Mouse (Mus musculus): ENCODE data around the gene Fmod. TPM values are rescaled to one million over a fixed set of nuclear protein-coding genes. Genes with fewer than 3 reads are reported as not detected.
A peak's percentile ranks its signal among the peaks of the same experiment; 100 is the strongest.

Gene Fmod
- total RNA-seq, 2 experiments from 2014 or later, result not detected

- no peak for ATAC-seq (replicated peaks; ENCODE audit: low FRiP score, poor library complexity, severe bottlenecking)
These were observed 36.6 kb downstream of the Fmod start for GRCm38 (mm10) chr1:134073658-134074057.

- ATAC-seq (replicated peaks; ENCODE audit: low FRiP score, poor library complexity, severe bottlenecking), result no peak
These were observed 37.1 kb downstream of the Fmod start for GRCm38 (mm10) chr1:134074184-134074583.

DNA sequence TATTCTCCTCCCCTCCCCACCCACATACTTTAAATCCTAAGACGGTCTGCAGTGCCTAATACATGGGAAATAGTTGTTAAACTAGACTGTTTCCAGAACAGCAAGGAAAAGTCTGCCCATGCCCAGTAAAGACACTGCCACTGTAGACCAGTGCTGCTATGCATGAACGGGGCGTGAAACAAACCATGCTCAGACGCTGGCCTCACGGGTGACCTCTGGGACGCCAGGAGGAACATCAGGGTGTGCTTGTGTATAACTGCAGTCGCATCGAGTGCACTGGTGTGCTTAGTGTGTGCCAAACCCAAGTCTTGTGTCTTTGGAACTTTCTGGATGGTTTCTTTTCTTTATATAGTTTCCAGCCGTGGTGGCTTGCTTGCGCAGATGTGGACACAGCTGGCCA is 37.6 kb downstream of the Fmod start:
- no peak for ATAC-seq (replicated peaks; ENCODE audit: low FRiP score, poor library complexity, severe bottlenecking)

- no peak for ATAC-seq (replicated peaks; ENCODE audit: low FRiP score, poor library complexity, severe bottlenecking)
These were observed 38.5 kb downstream of the Fmod start for GRCm38 (mm10) chr1:134075532-134075931.

GRCm38 (mm10) chr1:134076789-134077188 is 39.7 kb downstream of the Fmod start:
- no peak for ATAC-seq (replicated peaks; ENCODE audit: low FRiP score, poor library complexity, severe bottlenecking)

DNA sequence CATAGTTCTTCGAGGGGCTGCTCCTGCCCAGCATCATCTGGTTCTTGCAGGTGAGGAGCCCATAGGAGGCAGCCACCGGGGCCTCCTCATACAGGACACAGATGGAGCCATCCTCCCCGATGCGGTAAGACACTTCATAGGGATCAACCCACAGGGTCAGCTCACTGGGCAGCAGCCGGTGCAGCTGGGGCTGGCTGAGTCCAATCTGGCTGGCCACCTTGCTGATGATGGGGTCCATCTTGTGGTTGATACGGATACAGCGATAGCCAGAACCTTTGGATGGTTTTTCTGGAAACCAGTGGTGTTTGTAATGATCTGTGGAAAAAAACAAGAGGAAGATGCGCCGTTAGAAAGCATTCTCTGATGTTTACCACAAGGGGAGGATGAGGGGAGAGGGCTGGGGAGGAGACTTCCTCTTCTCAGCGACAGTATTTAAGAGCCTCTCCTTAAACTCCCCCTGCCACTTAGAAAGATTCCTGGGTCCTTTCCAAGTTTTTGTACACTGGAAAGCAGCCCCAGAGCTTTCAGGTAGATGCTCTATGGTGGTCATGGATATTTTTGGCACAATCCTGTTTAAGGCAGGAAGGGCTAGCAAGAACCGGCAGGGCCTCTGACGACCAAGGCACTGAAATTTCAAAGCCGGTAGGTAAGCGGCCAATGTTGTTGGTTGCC is 40.5 kb downstream of the Fmod start:
- peak; percentile 6; the same call in 1 of the 2 replicates for ATAC-seq (replicated peaks; ENCODE audit: low FRiP score, poor library complexity, severe bottlenecking)

DNA sequence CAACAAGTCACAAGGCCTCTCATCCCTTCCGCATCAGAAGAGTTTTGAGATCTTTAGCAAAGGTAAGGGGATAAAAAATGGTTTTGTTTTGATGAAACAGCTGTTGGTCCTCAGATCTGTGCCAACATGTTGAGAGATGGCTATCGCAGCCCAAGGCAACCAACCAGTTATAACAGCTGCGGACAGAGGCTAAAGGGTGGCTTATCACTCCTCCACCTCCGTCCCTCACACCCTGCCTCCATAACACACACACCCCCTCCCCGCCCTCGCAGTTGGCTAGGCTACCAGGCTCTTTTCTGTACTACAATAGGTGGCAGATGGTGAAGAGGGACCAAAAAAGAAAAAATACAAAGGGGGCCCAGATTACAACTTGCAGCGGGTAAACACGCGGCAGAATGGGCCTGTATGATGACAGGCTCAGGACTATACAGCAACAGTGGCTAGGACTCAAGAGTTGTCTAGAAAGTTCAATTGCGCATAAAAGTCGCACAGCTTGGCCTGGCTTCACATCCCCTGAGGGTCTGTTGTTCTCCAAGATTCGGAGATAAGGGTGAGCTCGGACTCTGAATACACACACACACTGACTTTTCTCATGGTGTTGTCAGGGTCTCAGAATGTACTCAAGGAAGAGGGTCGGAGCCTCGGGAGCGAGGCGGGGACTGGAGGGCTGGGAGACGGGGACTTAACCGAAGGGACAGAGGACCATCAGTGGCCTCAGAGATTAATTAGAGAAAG is 41.2 kb downstream of the Fmod start:
- peak; percentile 50 for ATAC-seq (replicated peaks; ENCODE audit: low FRiP score, poor library complexity, severe bottlenecking)

DNA sequence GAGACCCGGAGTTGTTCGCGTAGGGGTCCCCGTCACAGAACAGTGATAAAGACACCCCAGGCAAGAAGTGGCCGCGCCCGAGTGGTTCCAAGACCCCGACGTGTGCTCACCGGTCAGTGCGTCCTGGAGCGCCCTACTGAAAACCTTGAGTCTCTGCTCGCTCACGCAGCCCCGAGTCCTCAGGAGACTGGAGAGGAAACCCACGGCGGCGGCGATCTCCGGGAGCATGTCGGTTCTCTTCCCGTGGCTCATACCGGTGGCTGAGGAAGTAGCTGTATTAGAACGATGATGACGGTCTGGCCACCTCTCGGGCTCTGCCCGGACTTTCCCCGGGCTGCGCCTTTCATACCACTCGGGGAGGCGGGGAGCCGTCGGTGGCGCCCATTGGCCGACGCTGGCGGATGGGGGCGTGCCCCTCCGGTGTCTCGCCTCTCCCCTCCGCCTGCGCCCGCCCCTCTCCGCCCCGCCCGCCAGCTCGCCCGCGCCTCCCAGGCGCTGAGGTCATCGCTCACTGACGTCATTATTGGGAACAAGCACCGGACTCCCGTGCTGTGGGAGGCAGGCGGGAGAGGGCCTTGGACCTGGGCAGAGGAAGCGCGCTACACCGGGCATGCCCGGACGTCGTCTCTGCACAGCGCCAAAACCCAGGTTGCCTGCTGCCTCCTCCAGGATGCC is 41.9 kb downstream of the Fmod start, which contains the start of gene Btg2:
Gene Btg2 (minus strand): TSS at position 319 of the 675 bp plus-strand sequence.
- peak; percentile 61 for ATAC-seq (replicated peaks; ENCODE audit: low FRiP score, poor library complexity, severe bottlenecking)

GRCm38 (mm10) chr1:134079477-134080163 is 42.6 kb downstream of the Fmod start:
- peak; percentile 2 for ATAC-seq (replicated peaks; ENCODE audit: low FRiP score, poor library complexity, severe bottlenecking)

- ATAC-seq (replicated peaks; ENCODE audit: low FRiP score, poor library complexity, severe bottlenecking), result no peak
These were observed 43.4 kb downstream of the Fmod start for GRCm38 (mm10) chr1:134080406-134080805.

DNA sequence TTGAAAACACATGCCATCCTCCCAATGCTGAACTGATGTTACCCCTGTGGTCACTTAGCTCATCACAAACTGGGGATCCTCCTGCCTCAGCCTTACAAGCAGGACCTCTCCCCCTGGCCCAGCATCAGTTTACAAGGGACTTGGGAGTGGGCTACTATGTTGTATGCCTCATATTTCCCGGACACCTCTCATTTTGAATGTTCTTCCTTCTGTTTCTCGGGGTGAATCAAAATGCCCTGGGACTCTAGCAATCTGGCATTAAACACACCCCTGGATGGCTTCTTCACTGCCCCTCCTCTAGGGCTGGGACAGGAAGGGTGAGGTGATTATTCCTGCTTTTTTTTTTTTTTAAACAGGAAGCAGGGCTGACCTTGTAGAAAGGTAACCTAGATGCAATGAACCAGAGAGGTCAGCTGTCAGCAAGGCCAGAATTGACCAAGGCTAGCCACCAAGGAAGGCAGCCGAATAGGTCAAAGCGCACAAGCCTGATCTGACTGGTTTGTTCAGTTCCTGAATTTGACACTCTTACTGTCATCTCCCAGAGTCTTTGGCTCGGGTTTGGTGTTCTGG is 43.9 kb downstream of the Fmod start:
- ATAC-seq (replicated peaks; ENCODE audit: low FRiP score, poor library complexity, severe bottlenecking), result no peak

DNA sequence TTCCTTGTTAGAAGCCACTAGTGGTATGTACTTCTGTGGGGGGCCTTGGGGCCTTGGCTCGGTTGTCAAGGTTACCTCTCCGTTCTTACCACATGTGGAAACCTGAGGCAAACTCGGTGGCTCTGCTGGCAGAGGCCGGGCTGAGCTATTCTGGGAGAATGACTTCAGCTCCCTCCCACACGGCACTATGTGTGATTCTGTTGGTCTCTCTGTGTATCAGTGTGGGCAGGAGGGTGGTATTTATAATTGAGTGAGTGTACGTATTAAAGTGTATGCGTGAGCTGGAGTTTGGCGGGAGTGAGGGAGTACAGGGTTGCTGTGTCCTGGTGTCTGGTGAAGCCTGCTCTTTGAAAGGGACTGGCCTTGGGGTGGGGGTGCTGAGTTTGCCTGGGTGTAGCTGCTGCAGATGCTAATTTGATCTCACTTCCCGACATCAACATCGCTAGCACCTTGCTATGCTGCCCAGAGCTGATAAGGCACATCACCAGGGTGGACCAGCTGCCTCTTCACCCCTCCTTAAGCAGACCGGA is 46.0 kb downstream of the Fmod start:
- ATAC-seq (replicated peaks; ENCODE audit: low FRiP score, poor library complexity, severe bottlenecking), result peak; percentile 51

DNA sequence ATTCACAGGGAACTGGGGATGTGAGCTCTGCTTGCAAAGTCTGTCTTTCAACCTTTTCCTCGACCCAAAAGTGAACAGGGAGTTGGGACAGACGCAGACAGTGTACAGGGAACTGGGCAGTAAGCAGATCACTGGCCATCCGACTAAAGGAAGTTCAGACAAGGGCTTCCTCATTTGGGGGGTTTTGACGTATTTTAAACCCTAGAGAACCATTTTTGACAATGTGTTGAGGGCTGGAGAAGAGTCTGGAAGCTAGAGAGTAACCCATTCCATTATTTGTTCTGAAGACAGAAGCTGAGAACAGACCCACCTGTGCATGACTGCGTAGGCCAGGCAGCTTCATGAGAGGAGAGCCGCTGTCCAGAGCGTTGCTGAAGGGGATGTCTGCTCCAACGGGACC is 46.6 kb downstream of the Fmod start:
- ATAC-seq (replicated peaks; ENCODE audit: low FRiP score, poor library complexity, severe bottlenecking), result no peak

DNA sequence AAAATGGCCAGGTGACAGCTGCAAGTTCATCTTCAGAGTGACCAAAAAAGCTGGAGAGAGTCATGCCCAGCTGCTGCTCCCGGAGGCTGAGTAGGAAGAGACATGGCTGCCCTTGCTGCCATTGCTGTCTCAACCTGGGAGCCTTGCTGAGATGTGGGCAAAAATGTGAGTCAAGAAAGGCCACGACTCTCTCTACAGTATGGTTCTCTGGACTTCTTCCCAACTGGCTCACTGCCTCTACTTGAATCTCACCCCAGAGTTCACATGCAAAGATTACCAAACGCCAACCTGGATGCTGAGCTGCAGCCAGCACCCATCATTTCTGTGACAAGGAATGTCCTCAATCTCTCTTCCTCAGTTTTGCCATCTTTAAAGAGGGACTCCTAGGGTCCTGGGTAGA is 47.1 kb downstream of the Fmod start:
- ATAC-seq (replicated peaks; ENCODE audit: low FRiP score, poor library complexity, severe bottlenecking), result no peak

DNA sequence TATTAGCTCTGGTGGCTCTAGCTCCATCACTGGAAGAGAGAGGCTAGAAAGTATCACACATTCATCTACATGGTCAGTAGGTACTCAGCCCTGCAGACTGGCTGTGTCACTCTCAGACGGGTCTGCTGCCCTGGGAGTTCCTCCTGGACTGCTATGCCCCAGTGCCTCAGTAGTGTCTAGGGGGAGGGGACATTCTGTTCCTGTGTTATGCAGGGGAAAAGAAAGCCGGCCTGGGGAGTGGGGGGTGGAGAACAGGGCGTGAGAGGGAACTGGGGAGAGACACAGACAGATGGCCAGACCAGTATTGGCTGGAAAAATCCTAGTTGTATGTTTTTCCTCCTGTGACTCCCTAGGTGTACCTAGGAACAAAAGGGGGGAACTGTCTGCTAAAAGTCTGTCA is 49.0 kb downstream of the Fmod start:
- ATAC-seq (replicated peaks; ENCODE audit: low FRiP score, poor library complexity, severe bottlenecking), result no peak

- peak; percentile 49 for ATAC-seq (replicated peaks; ENCODE audit: low FRiP score, poor library complexity, severe bottlenecking)
These were observed 49.9 kb downstream of the Fmod start for GRCm38 (mm10) chr1:134086811-134087398.

GRCm38 (mm10) chr1:134089074-134089473 is 52.0 kb downstream of the Fmod start:
- ATAC-seq (replicated peaks; ENCODE audit: low FRiP score, poor library complexity, severe bottlenecking), result no peak

GRCm38 (mm10) chr1:134091851-134092250 is 54.8 kb downstream of the Fmod start:
- ATAC-seq (replicated peaks; ENCODE audit: low FRiP score, poor library complexity, severe bottlenecking), result no peak

- ATAC-seq (replicated peaks; ENCODE audit: low FRiP score, poor library complexity, severe bottlenecking), result peak; percentile 6
These were observed 55.3 kb downstream of the Fmod start for GRCm38 (mm10) chr1:134092368-134092767.
